Mouse (Mus musculus) heart, postnatal 0 days (tissue): Measurements from ENCODE around the gene Insl5. TPM values are rescaled to one million over a fixed set of nuclear protein-coding genes. Genes with fewer than 3 reads are reported as not detected.
A peak's percentile ranks its signal among the peaks of the same experiment; 100 is the strongest.

Source experiments
- ATAC-seq: fragments of 200-750 bp; cut with Nextera tagmentation; 2 replicates; pipeline ENCODE4 v1.8.0; 2017; ENCODE audit warnings: low read depth, moderate number of reproducible peaks, moderate library complexity; ENCODE audit not compliant: insufficient read depth
- DNase-seq: peaks from one replicate; pipeline ENCODE4 v3.0.0-alpha.2; 2016; ENCODE audit warnings: low spot score
- H3K27ac ChIP-seq: fragments of 300-500 bp; sonication (generic); 2 replicates; pipeline ENCODE4 v1.5.1; 2014; ENCODE audit warnings: low read depth, mild to moderate bottlenecking
- H3K27me3 ChIP-seq: fragments of 300-500 bp; sonication (generic); 2 replicates; pipeline ENCODE4 v1.6.1; 2014; ENCODE audit warnings: low read length, mixed read lengths; ENCODE audit not compliant: control insufficient read depth, insufficient read depth
- H3K36me3 ChIP-seq: fragments of 300-500 bp; sonication (generic); replicated peaks from 2 replicates; pipeline ENCODE4 v1.6.1; 2014; ENCODE audit warnings: low read length, mixed read lengths; ENCODE audit not compliant: control insufficient read depth, insufficient read depth
- H3K4me1 ChIP-seq: fragments of 300-500 bp; sonication (generic); 2 replicates; pipeline ENCODE4 v1.6.1; 2014; ENCODE audit warnings: antibody characterized with exemption; ENCODE audit not compliant: control insufficient read depth, insufficient read depth
- H3K4me2 ChIP-seq: fragments of 300-500 bp; sonication (generic); 2 replicates; pipeline ENCODE4 v1.6.1; 2014; ENCODE audit warnings: low read depth, mild to moderate bottlenecking, low read length, moderate library complexity
- H3K4me3 ChIP-seq: fragments of 300-500 bp; sonication (generic); 2 replicates; pipeline ENCODE4 v1.5.1; 2014; ENCODE audit warnings: low read depth, low read length
- H3K9ac ChIP-seq: fragments of 300-500 bp; sonication (generic); replicated peaks from 2 replicates; pipeline ENCODE4 v1.6.1; 2014; ENCODE audit warnings: low read depth, low read length, mixed read lengths
- H3K9me3 ChIP-seq: fragments of 300-500 bp; sonication (generic); replicated peaks from 2 replicates; pipeline ENCODE4 v1.6.1; 2016; ENCODE audit warnings: low read length; ENCODE audit not compliant: control insufficient read depth
- CTCF ChIP-seq: IDR thresholded peaks from 2 replicates; pipeline ENCODE4 v1.5.1; 2016; ENCODE audit warnings: antibody characterized with exemption, control low read depth, low read depth
- EP300 ChIP-seq: IDR thresholded peaks from 2 replicates; pipeline ENCODE4 v1.6.1; 2016; ENCODE audit warnings: antibody characterized with exemption, low read depth
- WGBS: fragments of 180-500 bp; shearing (Covaris S2); extraction: QIAGEN DNeasy Blood & Tissue Kit; methylation state at CpG from one replicate; pipeline ENCODE4 v1.1.7; 2014; 5-methylcytosine and 5-hydroxymethylcytosine counted together
- polyA plus RNA-seq: library from polyadenylated mRNA; unstranded; fragments of >200 nt; fragmentation: Nextera tagmentation; extraction: Ambion mirVana; gene quantifications from 2 replicates; pipeline ENCODE4 v1.2.1, GENCODE M21; 2015
- total RNA-seq: library from RNA; depleted of rRNA; stranded (reverse); fragments of >200 nt; gene quantifications from 2 replicates; pipeline ENCODE4 v1.2.3, GENCODE M21; 2014; ENCODE audit warnings: low replicate concordance

Gene Insl5
- total and polyA plus RNA-seq, 2 experiments from 2014 or later = not detected

- no peaks in the 10 kb centered on the region for H3K9me3 ChIP-seq
- peak overlapping the region; percentile 69; the same call in 1 of the 2 replicates for H3K4me2 ChIP-seq
- no peak overlapping the region for H3K9ac ChIP-seq
- DNase-seq (no peak), ATAC-seq (no peak)
- WGBS = 16% methylated on average over 16 of the region's 16 CpGs
- no peak overlapping the region for H3K4me3 ChIP-seq
- no peaks in the 10 kb centered on the region for H3K36me3 ChIP-seq
- no peaks in the 10 kb centered on the region for H3K4me1 ChIP-seq
- H3K27ac ChIP-seq = no peak overlapping the region
- H3K27me3 ChIP-seq = peaks cover 5% of the 10 kb centered on the region
- no peak for TF ChIP-seq CTCF
- no peak for TF ChIP-seq EP300
These were observed 48.8 kb downstream of the Insl5 start for GRCm38 (mm10) chr4:102977778-102978321.

- H3K27ac ChIP-seq = no peak overlapping the region
- WGBS = 62% methylated on average over 12 of the region's 12 CpGs
- H3K4me1 ChIP-seq = no peaks in the 10 kb centered on the region
- H3K27me3 ChIP-seq = peaks cover 5% of the 10 kb centered on the region
- TF ChIP-seq EP300 (no peak), CTCF (no peak)
- ATAC-seq (no peak), DNase-seq (no peak)
- no peak overlapping the region for H3K4me2 ChIP-seq
- no peak overlapping the region for H3K9ac ChIP-seq
- H3K4me3 ChIP-seq = no peak overlapping the region
- H3K36me3 ChIP-seq = no peaks in the 10 kb centered on the region
- no peaks in the 10 kb centered on the region for H3K9me3 ChIP-seq
These were observed 50.1 kb downstream of the Insl5 start for GRCm38 (mm10) chr4:102976290-102977275.

- 65% methylated on average over 5 of the region's 5 CpGs for WGBS
These were observed 52.5 kb downstream of the Insl5 start for GRCm38 (mm10) chr4:102974172-102974571.

GRCm38 (mm10) chr4:102972071-102972470 is 54.6 kb downstream of the Insl5 start:
- no peak overlapping the region for H3K9ac ChIP-seq
- 64% methylated on average over 3 of the region's 3 CpGs for WGBS
- no peaks in the 10 kb centered on the region for H3K36me3 ChIP-seq
- DNase-seq = no peak
- no peaks in the 10 kb centered on the region for H3K9me3 ChIP-seq
- no peak for ATAC-seq
- TF ChIP-seq EP300 = no peak
- H3K27ac ChIP-seq = no peak overlapping the region
- no peak overlapping the region for H3K4me3 ChIP-seq
- H3K4me1 ChIP-seq = no peaks in the 10 kb centered on the region
- no peaks in the 10 kb centered on the region for H3K27me3 ChIP-seq
- H3K4me2 ChIP-seq = no peak overlapping the region

More at GRCm38 (mm10) chr4:102974172-102974571, 52.5 kb downstream of the Insl5 start:
- Histone ChIP-seq H3K9ac (no peak overlapping the region), H3K27me3 (peaks cover 5% of the 10 kb centered on the region), H3K9me3 (no peaks in the 10 kb centered on the region), H3K27ac (no peak overlapping the region), H3K4me2 (no peak overlapping the region), H3K36me3 (no peaks in the 10 kb centered on the region), H3K4me1 (no peaks in the 10 kb centered on the region), H3K4me3 (no peak overlapping the region)
- no peak for DNase-seq
- ATAC-seq = no peak
- TF ChIP-seq CTCF (no peak), EP300 (no peak)

GRCm38 (mm10) chr4:102971159-102971558 is 55.5 kb downstream of the Insl5 start:
- no peak for TF ChIP-seq EP300
- TF ChIP-seq CTCF = no peak
- Histone ChIP-seq H3K4me1 (no peaks in the 10 kb centered on the region), H3K36me3 (no peaks in the 10 kb centered on the region), H3K9me3 (no peaks in the 10 kb centered on the region), H3K4me3 (no peak overlapping the region), H3K4me2 (no peak overlapping the region), H3K27me3 (no peaks in the 10 kb centered on the region), H3K27ac (no peak overlapping the region), H3K9ac (no peak overlapping the region)
- ATAC-seq (no peak), DNase-seq (no peak)
- WGBS = 80% methylated on average over 5 of the region's 5 CpGs
